Mouse (Mus musculus): ENCODE measurements around the gene Cbln4. TPM values are rescaled to one million over a fixed set of nuclear protein-coding genes. Genes with fewer than 3 reads are reported as not detected.
A peak's percentile ranks its signal among the peaks of the same experiment; 100 is the strongest.

Gene Cbln4
- 3.8 and 4.1 TPM in 2 replicates for polyA plus RNA-seq (2014; fragmentation: Nextera tagmentation; extraction: Ambion mirVana)

GRCm38 (mm10) chr2:172043235-172043610, at the start of gene Cbln4:
Gene Cbln4 (minus strand): TSS chr2:172043466.
- no peaks in the 10 kb centered on the region for H3K9me3 ChIP-seq (ENCODE audit: control insufficient read depth, low read length)
- H3K4me2 ChIP-seq (replicated peaks; ENCODE audit: low read depth, low read length) = peak within 1 kb of the TSS; percentile 87
- H3K27me3 ChIP-seq (ENCODE audit: control insufficient read depth, insufficient read depth, low read length) = peaks cover 39% of the 10 kb centered on the region
- 1% methylated on average over 23 of the region's 23 CpGs for WGBS
- ATAC-seq (ENCODE audit: low FRiP score) (peak; percentile 29; the same call in 1 of the 2 replicates), DNase-seq (ENCODE audit: low spot score) (peak; percentile 41)
- no peaks in the 10 kb centered on the region for H3K36me3 ChIP-seq (ENCODE audit: control insufficient read depth, insufficient read depth, low read length)
- H3K27ac ChIP-seq (ENCODE audit: low read depth, low read length) = no peak within 1 kb of the TSS
- peak within 1 kb of the TSS; percentile 5; the same call in 1 of the 2 replicates for H3K9ac ChIP-seq (ENCODE audit: low read depth, low read length)
- peaks cover 7% of the 10 kb centered on the region; the same call in 1 of the 2 replicates for H3K4me1 ChIP-seq (replicated peaks; ENCODE audit: control insufficient read depth, insufficient read depth, low read length)
- peak within 1 kb of the TSS; percentile 41 for H3K4me3 ChIP-seq (ENCODE audit: low read depth, low read length)

- Histone ChIP-seq H3K9ac (ENCODE audit: low read depth, low read length) (no peak overlapping the region), H3K27ac (ENCODE audit: low read depth, low read length) (no peak overlapping the region), H3K4me1 (replicated peaks; ENCODE audit: control insufficient read depth, insufficient read depth, low read length) (no peaks in the 10 kb centered on the region), H3K9me3 (ENCODE audit: control insufficient read depth, low read length) (no peaks in the 10 kb centered on the region), H3K4me2 (replicated peaks; ENCODE audit: low read depth, low read length) (no peak overlapping the region), H3K27me3 (ENCODE audit: control insufficient read depth, insufficient read depth, low read length) (no peaks in the 10 kb centered on the region), H3K4me3 (ENCODE audit: low read depth, low read length) (no peak overlapping the region), H3K36me3 (ENCODE audit: control insufficient read depth, insufficient read depth, low read length) (no peaks in the 10 kb centered on the region)
- DNase-seq (ENCODE audit: low spot score) = no peak
- no peak for ATAC-seq (ENCODE audit: low FRiP score)
- 87% methylated on average over 3 of the region's 3 CpGs for WGBS
Observed at GRCm38 (mm10) chr2:172078596-172078995, 35.3 kb upstream of the Cbln4 start.

GRCm38 (mm10) chr2:172076295-172076694, 33.0 kb upstream of the Cbln4 start:
- no peak for ATAC-seq (ENCODE audit: low FRiP score)
- Histone ChIP-seq H3K4me1 (replicated peaks; ENCODE audit: control insufficient read depth, insufficient read depth, low read length) (no peaks in the 10 kb centered on the region), H3K4me2 (replicated peaks; ENCODE audit: low read depth, low read length) (no peak overlapping the region), H3K9ac (ENCODE audit: low read depth, low read length) (no peak overlapping the region), H3K9me3 (ENCODE audit: control insufficient read depth, low read length) (no peaks in the 10 kb centered on the region), H3K4me3 (ENCODE audit: low read depth, low read length) (no peak overlapping the region), H3K36me3 (ENCODE audit: control insufficient read depth, insufficient read depth, low read length) (no peaks in the 10 kb centered on the region), H3K27me3 (ENCODE audit: control insufficient read depth, insufficient read depth, low read length) (no peaks in the 10 kb centered on the region), H3K27ac (ENCODE audit: low read depth, low read length) (no peak overlapping the region)
- no peak for DNase-seq (ENCODE audit: low spot score)
- 86% methylated on average over 5 of the region's 5 CpGs for WGBS

GRCm38 (mm10) chr2:172062876-172063275, 19.6 kb upstream of the Cbln4 start:
- DNase-seq (ENCODE audit: low spot score) (no peak), ATAC-seq (ENCODE audit: low FRiP score) (no peak)
- Histone ChIP-seq H3K27ac (ENCODE audit: low read depth, low read length) (no peak overlapping the region), H3K4me3 (ENCODE audit: low read depth, low read length) (no peak overlapping the region), H3K27me3 (ENCODE audit: control insufficient read depth, insufficient read depth, low read length) (no peaks in the 10 kb centered on the region), H3K4me1 (replicated peaks; ENCODE audit: control insufficient read depth, insufficient read depth, low read length) (no peaks in the 10 kb centered on the region), H3K9me3 (ENCODE audit: control insufficient read depth, low read length) (no peaks in the 10 kb centered on the region), H3K36me3 (ENCODE audit: control insufficient read depth, insufficient read depth, low read length) (no peaks in the 10 kb centered on the region), H3K9ac (ENCODE audit: low read depth, low read length) (no peak overlapping the region), H3K4me2 (replicated peaks; ENCODE audit: low read depth, low read length) (no peak overlapping the region)
- WGBS = 94% methylated on average over 7 of the region's 7 CpGs

- H3K4me2 ChIP-seq (replicated peaks; ENCODE audit: low read depth, low read length) = no peak overlapping the region
- ATAC-seq (ENCODE audit: low FRiP score) (no peak), DNase-seq (ENCODE audit: low spot score) (no peak)
- H3K27ac ChIP-seq (ENCODE audit: low read depth, low read length) = no peak overlapping the region
- no peak overlapping the region for H3K4me3 ChIP-seq (ENCODE audit: low read depth, low read length)
- H3K36me3 ChIP-seq (ENCODE audit: control insufficient read depth, insufficient read depth, low read length) = no peaks in the 10 kb centered on the region
- no peaks in the 10 kb centered on the region for H3K27me3 ChIP-seq (ENCODE audit: control insufficient read depth, insufficient read depth, low read length)
- WGBS = 60% methylated on average over 3 of the region's 3 CpGs
- no peak overlapping the region for H3K9ac ChIP-seq (ENCODE audit: low read depth, low read length)
- no peaks in the 10 kb centered on the region for H3K9me3 ChIP-seq (ENCODE audit: control insufficient read depth, low read length)
- H3K4me1 ChIP-seq (replicated peaks; ENCODE audit: control insufficient read depth, insufficient read depth, low read length) = no peaks in the 10 kb centered on the region
Observed at GRCm38 (mm10) chr2:172059747-172060146, 16.5 kb upstream of the Cbln4 start.

GRCm38 (mm10) chr2:172058936-172059665, 15.8 kb upstream of the Cbln4 start:
- DNase-seq (ENCODE audit: low spot score) = no peak
- no peaks in the 10 kb centered on the region for H3K36me3 ChIP-seq (ENCODE audit: control insufficient read depth, insufficient read depth, low read length)

GRCm38 (mm10) chr2:172046002-172046401, 2.7 kb upstream of the Cbln4 start:
- DNase-seq (ENCODE audit: low spot score) = peak; percentile 28
- Histone ChIP-seq H3K27ac (ENCODE audit: low read depth, low read length) (no peak overlapping the region), H3K4me2 (replicated peaks; ENCODE audit: low read depth, low read length) (no peak overlapping the region), H3K4me1 (replicated peaks; ENCODE audit: control insufficient read depth, insufficient read depth, low read length) (peaks cover 7% of the 10 kb centered on the region; the same call in 1 of the 2 replicates), H3K9ac (ENCODE audit: low read depth, low read length) (no peak overlapping the region), H3K36me3 (ENCODE audit: control insufficient read depth, insufficient read depth, low read length) (no peaks in the 10 kb centered on the region), H3K9me3 (ENCODE audit: control insufficient read depth, low read length) (no peaks in the 10 kb centered on the region), H3K27me3 (ENCODE audit: control insufficient read depth, insufficient read depth, low read length) (peaks cover 35% of the 10 kb centered on the region), H3K4me3 (ENCODE audit: low read depth, low read length) (no peak overlapping the region)
- no peak for ATAC-seq (ENCODE audit: low FRiP score)
- 44% methylated on average over 7 of the region's 7 CpGs for WGBS

More at GRCm38 (mm10) chr2:172058936-172059665, 15.8 kb upstream of the Cbln4 start:
- WGBS = 75% methylated on average over 7 of the region's 7 CpGs
- no peaks in the 10 kb centered on the region for H3K9me3 ChIP-seq (ENCODE audit: control insufficient read depth, low read length)
- ATAC-seq (ENCODE audit: low FRiP score) = no peak
- H3K4me3 ChIP-seq (ENCODE audit: low read depth, low read length) = no peak overlapping the region
- H3K27ac ChIP-seq (ENCODE audit: low read depth, low read length) = no peak overlapping the region
- no peak overlapping the region for H3K9ac ChIP-seq (ENCODE audit: low read depth, low read length)
- H3K4me1 ChIP-seq (replicated peaks; ENCODE audit: control insufficient read depth, insufficient read depth, low read length) = no peaks in the 10 kb centered on the region
- no peaks in the 10 kb centered on the region for H3K27me3 ChIP-seq (ENCODE audit: control insufficient read depth, insufficient read depth, low read length)
- H3K4me2 ChIP-seq (replicated peaks; ENCODE audit: low read depth, low read length) = no peak overlapping the region

GRCm38 (mm10) chr2:172042607-172043234, 545 bp downstream of the Cbln4 start:
- WGBS = under 1% methylated on average over 46 of the region's 46 CpGs

More at GRCm38 (mm10) chr2:172042607-172043234, 545 bp downstream of the Cbln4 start:
- peaks cover 39% of the 10 kb centered on the region for H3K27me3 ChIP-seq (ENCODE audit: control insufficient read depth, insufficient read depth, low read length)
- no peaks in the 10 kb centered on the region for H3K9me3 ChIP-seq (ENCODE audit: control insufficient read depth, low read length)
- no peaks in the 10 kb centered on the region for H3K36me3 ChIP-seq (ENCODE audit: control insufficient read depth, insufficient read depth, low read length)
- no peak overlapping the region for H3K27ac ChIP-seq (ENCODE audit: low read depth, low read length)
- DNase-seq (ENCODE audit: low spot score) (peak; percentile 50), ATAC-seq (ENCODE audit: low FRiP score) (peak; percentile 40; the same call in 1 of the 2 replicates)
- H3K4me1 ChIP-seq (replicated peaks; ENCODE audit: control insufficient read depth, insufficient read depth, low read length) = peaks cover 7% of the 10 kb centered on the region; the same call in 1 of the 2 replicates
- peak overlapping the region; percentile 5; the same call in 1 of the 2 replicates for H3K9ac ChIP-seq (ENCODE audit: low read depth, low read length)
- peak overlapping the region; percentile 41 for H3K4me3 ChIP-seq (ENCODE audit: low read depth, low read length)
- peak overlapping the region; percentile 87 for H3K4me2 ChIP-seq (replicated peaks; ENCODE audit: low read depth, low read length)
